Mouse (Mus musculus) layer of hippocampus, adult 11-12 months (tissue): ENCODE measurements around the gene Cldn22.

Experiments
- DNase-seq: peaks from one replicate; pipeline ENCODE4 v3.0.0; 2022; ENCODE audit warnings: low spot score

Gene Cldn22

GRCm38 (mm10) chr8:47832616-47833015 lies 8.3 kb downstream of the Cldn22 start:
- no peak for DNase-seq

DNA sequence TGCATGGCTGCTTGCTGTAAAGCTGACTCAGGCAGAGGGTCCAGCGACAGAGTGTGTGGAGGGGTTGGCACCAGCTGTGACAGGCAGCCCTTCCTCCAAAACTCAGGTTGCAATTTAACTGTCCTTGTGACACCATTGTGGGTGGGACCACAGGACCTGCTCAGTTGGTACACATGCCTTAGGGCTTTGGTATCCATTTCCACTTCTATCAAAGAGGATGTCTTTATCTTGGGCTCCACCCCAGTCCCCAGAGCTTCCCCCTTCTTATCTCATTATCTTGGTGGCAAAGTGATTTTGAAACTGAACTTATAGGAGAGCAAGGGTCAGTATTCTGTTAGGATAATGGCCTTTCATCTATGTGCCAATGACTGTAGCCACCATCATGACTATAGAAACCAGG lies 9.7 kb downstream of the Cldn22 start:
- DNase-seq = no peak

DNA sequence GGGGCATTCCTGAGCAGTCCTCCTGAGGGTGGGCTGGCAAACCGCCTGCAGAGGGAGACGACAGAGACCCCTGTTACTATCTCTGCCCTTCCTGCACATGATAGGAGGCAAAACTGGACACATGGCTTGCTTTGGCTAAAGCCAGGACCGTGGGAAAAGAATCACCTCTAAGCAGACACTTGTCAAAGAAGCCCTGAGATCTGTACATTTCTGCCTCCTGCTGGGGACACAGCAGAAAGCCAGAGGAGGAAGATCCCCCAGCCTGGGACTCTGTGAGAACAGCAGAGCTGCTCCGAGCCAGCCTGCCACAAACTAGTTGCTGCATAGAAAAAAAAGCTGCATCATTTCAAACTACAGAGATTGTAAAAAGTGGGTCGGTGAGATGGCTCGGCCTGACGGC lies 18.8 kb downstream of the Cldn22 start:
- no peak for DNase-seq

GRCm38 (mm10) chr8:47843651-47844050 lies 19.4 kb downstream of the Cldn22 start:
- DNase-seq = no peak

DNA sequence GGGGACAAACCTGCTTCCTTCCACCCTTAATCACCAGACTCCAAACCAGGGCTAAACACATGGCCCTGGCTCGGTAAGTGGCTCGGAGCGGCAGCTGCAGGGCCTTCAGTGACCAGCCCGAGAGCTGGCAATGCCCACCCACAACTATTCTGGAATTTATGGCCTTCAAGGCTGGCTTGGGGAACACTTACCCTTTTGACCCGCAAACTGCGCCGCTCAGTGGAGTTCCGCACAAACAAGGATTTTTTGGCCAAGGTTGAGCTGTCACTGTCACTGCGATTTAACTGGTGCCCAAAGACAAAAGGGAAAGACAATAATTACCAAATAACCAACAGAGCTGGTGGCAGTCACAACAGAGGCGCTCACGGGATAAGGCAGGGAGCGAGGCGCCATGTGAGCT lies 21.7 kb downstream of the Cldn22 start:
- no peak for DNase-seq

GRCm38 (mm10) chr8:47847161-47847560 lies 22.9 kb downstream of the Cldn22 start:
- no peak for DNase-seq

- no peak for DNase-seq
Observed at GRCm38 (mm10) chr8:47847931-47848330, 23.6 kb downstream of the Cldn22 start.

DNA sequence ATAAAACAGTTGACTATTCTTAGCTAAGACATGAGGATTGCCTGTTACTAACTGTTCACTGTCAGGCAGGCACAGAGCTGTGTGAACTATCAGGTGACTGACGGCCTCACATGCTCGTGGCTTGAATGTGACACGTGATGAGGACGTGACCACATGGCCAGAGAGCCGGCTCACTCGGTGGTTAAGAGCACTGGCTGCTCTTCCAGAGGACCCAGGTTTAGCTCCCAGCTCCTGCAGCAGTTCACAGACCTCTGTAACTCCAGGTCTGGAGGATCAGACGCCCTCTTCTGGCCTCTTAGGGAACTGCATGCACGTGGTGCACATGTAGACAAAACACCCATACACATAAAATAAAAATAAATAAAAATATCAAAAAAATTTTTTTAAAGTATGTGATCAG lies 25.6 kb downstream of the Cldn22 start:
- no peak for DNase-seq

DNA sequence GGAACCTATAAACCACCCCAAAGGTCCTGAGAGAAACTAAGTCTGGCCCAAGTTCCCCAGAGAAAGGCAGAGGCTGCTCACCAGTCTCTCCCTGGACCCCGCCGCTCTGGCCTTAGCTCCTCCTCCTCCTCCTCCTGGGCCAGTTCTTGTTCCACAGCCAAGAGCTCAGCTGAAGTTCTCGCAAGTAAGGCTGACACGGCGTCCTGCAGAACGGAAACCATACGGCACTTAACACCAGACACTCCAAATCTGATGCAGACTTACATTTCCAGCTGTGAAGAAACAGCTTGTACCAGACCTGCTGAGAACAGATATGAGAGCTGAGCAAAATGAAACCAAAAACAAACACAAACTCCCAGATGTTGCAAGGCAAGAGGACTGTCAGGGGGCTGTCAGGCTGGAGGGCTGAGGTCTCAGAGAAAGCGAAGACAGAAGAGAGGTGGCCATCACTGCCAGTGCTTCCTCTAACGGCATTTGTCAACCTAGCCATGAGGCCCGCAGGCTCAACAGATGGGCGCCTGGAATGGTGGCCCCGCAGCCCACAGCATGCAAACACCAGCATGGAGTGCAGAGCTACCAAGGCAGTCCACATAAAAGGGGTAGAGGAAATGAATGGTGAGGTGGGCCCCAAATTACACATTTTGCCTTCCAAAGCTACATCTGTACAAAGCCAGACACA lies 27.7 kb downstream of the Cldn22 start:
- DNase-seq = peak; percentile 28

- DNase-seq = no peak
Observed at GRCm38 (mm10) chr8:47852737-47853136, 28.5 kb downstream of the Cldn22 start.

GRCm38 (mm10) chr8:47853356-47853755 lies 29.1 kb downstream of the Cldn22 start:
- DNase-seq = no peak

GRCm38 (mm10) chr8:47859259-47859658 lies 35.0 kb downstream of the Cldn22 start:
- no peak for DNase-seq

GRCm38 (mm10) chr8:47866568-47866967 lies 42.3 kb downstream of the Cldn22 start:
- DNase-seq = no peak

- DNase-seq = peak; percentile 89
Observed at GRCm38 (mm10) chr8:47867067-47867466, 42.8 kb downstream of the Cldn22 start.

DNA sequence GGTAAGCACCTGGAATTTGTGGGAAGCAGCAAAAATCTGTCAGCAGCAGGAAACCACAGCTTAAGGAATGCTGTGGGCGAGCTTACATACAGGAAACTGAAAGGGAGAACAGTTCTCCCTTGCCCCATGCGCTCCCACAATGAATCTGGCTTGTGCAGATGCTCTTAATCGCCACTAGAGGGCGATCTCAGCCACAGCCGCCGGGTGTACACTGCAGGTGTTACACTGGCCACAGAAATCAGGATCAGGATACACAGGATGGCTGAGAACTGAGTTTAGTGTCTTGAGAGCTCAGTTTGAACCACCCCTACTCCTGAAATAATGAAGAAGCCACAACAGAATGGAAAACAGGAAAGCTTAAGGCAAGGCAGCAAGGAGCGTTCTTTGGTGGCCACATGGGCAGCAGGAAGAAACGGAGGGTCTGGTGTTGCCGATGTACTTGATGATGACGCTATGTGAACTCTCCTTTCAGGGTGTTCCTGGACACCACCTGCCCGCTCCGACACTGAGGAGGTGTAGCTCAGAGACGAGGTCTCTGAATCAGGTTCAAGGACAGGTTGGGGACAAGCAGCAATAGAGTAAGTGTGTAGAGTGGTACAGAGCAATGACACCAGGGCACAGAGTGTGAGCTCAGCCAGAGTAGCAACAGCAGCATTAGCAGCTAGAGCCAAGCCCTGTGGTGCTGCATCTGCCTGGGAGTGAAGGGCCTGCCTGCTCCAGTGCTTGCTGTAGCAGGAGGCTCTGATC lies 48.3 kb downstream of the Cldn22 start:
- DNase-seq = peak; percentile 25

- no peak for DNase-seq
Observed at GRCm38 (mm10) chr8:47874497-47875178, 50.4 kb downstream of the Cldn22 start.
